ENCODE assay signal across 9 mouse cellular contexts in the genomic region with DNA sequence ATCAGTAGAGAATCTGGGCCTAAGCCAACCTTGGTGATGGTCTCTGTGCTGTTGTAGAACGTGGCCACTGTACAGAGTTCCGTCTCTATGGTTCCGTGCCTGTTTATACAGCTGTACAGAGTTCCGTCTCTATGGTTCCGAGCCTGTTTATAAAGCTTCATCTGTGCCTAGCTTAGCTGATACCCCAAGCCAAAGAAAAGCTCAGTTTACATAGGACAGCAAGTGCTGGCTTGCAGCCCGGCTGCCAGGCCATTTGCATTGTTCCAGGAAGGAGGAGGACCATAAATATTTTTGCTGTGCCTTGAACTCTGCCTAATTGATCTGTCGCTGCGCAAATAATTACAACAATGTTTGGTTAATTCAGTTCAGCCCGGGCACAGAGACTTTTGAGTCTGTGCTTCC. TPM values are rescaled to one million over a fixed set of nuclear protein-coding genes. Genes with fewer than 3 reads are reported as not detected.
DNase-seq lines count a peak whose midpoint lies in the region; ATAC-seq and TF ChIP-seq lines count a peak whose summit lies in the region.
"Had no signal": no experiment of that assay in that cellular context is flagged by ENCODE, and none has a peak within 500 bp of the region (broad histone marks: within the 10 kb centered on the region; RNA-seq: fewer than 3 reads in every experiment).

No protein-coding gene starts in this region.

- TF ChIP-seq CTCF in cerebellum, adult 2 months (IDR thresholded peaks at IDR 0.05; ENCODE audit: borderline replicate concordance, insufficient read depth, low read depth, low read length) = no peak

- peak; percentile 92 for ATAC-seq in forebrain, embryonic 15.5 days (replicated peaks)
- peak; percentile 76 for ATAC-seq in liver, embryonic 13.5 days (ENCODE audit: low read depth)
- peak; percentile 95 for ATAC-seq in neural tube, embryonic 12.5 days (ENCODE audit: low FRiP score, low read depth)

- peak overlapping the region; percentile 52 for H3K4me3 ChIP-seq in cerebellum, adult 2 months (replicated peaks; ENCODE audit: insufficient read depth, low read depth, low read length)
- H3K4me3 ChIP-seq in forebrain, embryonic 15.5 days = peak overlapping the region; percentile 21
- no peak overlapping the region for H3K4me3 ChIP-seq in liver, embryonic 13.5 days (replicated peaks)
- no peak overlapping the region for H3K4me3 ChIP-seq in neural tube, embryonic 12.5 days

- H3K9ac ChIP-seq in forebrain, embryonic 15.5 days (replicated peaks) = 0 out of 2 replicates have a peak overlapping the region, but pooled peaks have one; percentile 6
- no peak overlapping the region for H3K9ac ChIP-seq in liver, embryonic 13.5 days
- H3K9ac ChIP-seq in neural tube, embryonic 12.5 days = no peak overlapping the region

- H3K9me3 ChIP-seq in forebrain, embryonic 15.5 days = no peaks in the 10 kb centered on the region
- H3K9me3 ChIP-seq in liver, embryonic 13.5 days (replicated peaks) = no peaks in the 10 kb centered on the region
- H3K9me3 ChIP-seq in neural tube, embryonic 12.5 days = no peaks in the 10 kb centered on the region

- no peaks in the 10 kb centered on the region for H3K27me3 ChIP-seq in cerebellum, adult 2 months (ENCODE audit: control insufficient read depth, insufficient read depth, low read length)
- no peaks in the 10 kb centered on the region for H3K27me3 ChIP-seq in forebrain, embryonic 15.5 days
- H3K27me3 ChIP-seq in liver, embryonic 13.5 days = no peaks in the 10 kb centered on the region
- H3K27me3 ChIP-seq in neural tube, embryonic 12.5 days (replicated peaks) = no peaks in the 10 kb centered on the region

- WGBS in cerebellum, adult 2 months = under 1% methylated on average over 9 of the region's 9 CpGs
- WGBS in forebrain, embryonic 15.5 days = 9% methylated on average over 9 of the region's 9 CpGs
- 56% methylated on average over 9 of the region's 9 CpGs for WGBS in liver, embryonic 13.5 days (ENCODE audit: insufficient replicate concordance)
- 13% methylated on average over 9 of the region's 9 CpGs for WGBS in neural tube, embryonic 12.5 days

- DNase-seq in cerebellum, adult 2 months = peak; percentile 40 to 46
- DNase-seq in heart, postnatal 4 days = peak; percentile 29
- DNase-seq in layer of hippocampus, adult 11-12 months (ENCODE audit: low spot score) = peak; percentile 72
- DNase-seq in liver, embryonic 13.5 days = no peak
- DNase-seq in urinary bladder, adult 2 months (ENCODE audit: low spot score) = peak; percentile 31
- no peak for DNase-seq in thymus, postnatal 0 days (ENCODE audit: low spot score)

- H3K36me3 ChIP-seq in forebrain, embryonic 15.5 days = no peaks in the 10 kb centered on the region
- H3K36me3 ChIP-seq in liver, embryonic 13.5 days = no peaks in the 10 kb centered on the region
- H3K36me3 ChIP-seq in neural tube, embryonic 12.5 days = no peaks in the 10 kb centered on the region

- H3K27ac ChIP-seq in cerebellum, adult 2 months (ENCODE audit: insufficient read depth, low read length) = no peak overlapping the region
- no peak overlapping the region for H3K27ac ChIP-seq in forebrain, embryonic 15.5 days (replicated peaks)
- H3K27ac ChIP-seq in liver, embryonic 13.5 days = no peak overlapping the region; the same call in 1 of the 2 replicates
- H3K27ac ChIP-seq in neural tube, embryonic 12.5 days = no peak overlapping the region

- peak overlapping the region; percentile 39 for H3K4me2 ChIP-seq in forebrain, embryonic 15.5 days (replicated peaks)
- H3K4me2 ChIP-seq in liver, embryonic 13.5 days = 0 out of 2 replicates have a peak overlapping the region, but pooled peaks have one; percentile 2
- peak overlapping the region; percentile 48 for H3K4me2 ChIP-seq in neural tube, embryonic 12.5 days (replicated peaks)

- H3K4me1 ChIP-seq in cerebellum, adult 2 months (ENCODE audit: control insufficient read depth, insufficient read depth, low read length) = no peaks in the 10 kb centered on the region
- peaks cover 7% of the 10 kb centered on the region for H3K4me1 ChIP-seq in forebrain, embryonic 15.5 days
- H3K4me1 ChIP-seq in liver, embryonic 13.5 days (replicated peaks) = no peaks in the 10 kb centered on the region
- H3K4me1 ChIP-seq in neural tube, embryonic 12.5 days = peaks cover 3% of the 10 kb centered on the region; the same call in 1 of the 2 replicates

- no peak for TF ChIP-seq POLR2A in cerebellum, adult 2 months (IDR thresholded peaks at IDR 0.05; ENCODE audit: borderline replicate concordance, insufficient read depth, low read length)

RNA-seq across cellular contexts. Expression of a gene that starts 15.7 kb away (rescaled TPM):
- polyA plus RNA-seq in cerebellum, adult 2 months (2012; rRNA removed) = 10.4 and 17.3 TPM in 2 replicates
- 3.6 and 4.8 TPM in 2 replicates for polyA plus RNA-seq in forebrain, embryonic 15.5 days (2015; fragmentation: Nextera tagmentation; extraction: Ambion mirVana)
- under 1 TPM in 1 of 2 experiments, not detected in 1; 0.11 TPM for total RNA-seq in heart, postnatal 4 days (2021)
- polyA plus RNA-seq in liver, embryonic 13.5 days (2015; fragmentation: Nextera tagmentation; extraction: Ambion mirVana) = 4.4 and 4.6 TPM in 2 replicates
- polyA plus RNA-seq in neural tube, embryonic 12.5 days (2016; fragmentation: Nextera tagmentation; extraction: Ambion mirVana) = not detected in 2 replicates
- polyA plus RNA-seq in urinary bladder, adult 2 months (2012; rRNA removed) = not detected in 2 replicates
- 0.84 and 0.94 TPM in 2 replicates for polyA plus RNA-seq in thymus, postnatal 0 days (2015; fragmentation: Nextera tagmentation; extraction: Ambion mirVana)
- polyA plus RNA-seq: spleen, adult 2 months had no signal

RNA-seq across cellular contexts. Expression of a gene that starts 26.2 kb away (rescaled TPM):
- not detected in 2 replicates for polyA plus RNA-seq in cerebellum, adult 2 months (2012; rRNA removed)
- not detected in 2 replicates for polyA plus RNA-seq in forebrain, embryonic 15.5 days (2015; fragmentation: Nextera tagmentation; extraction: Ambion mirVana)
- not detected for total RNA-seq in heart, postnatal 4 days (2021)
- polyA plus RNA-seq in liver, embryonic 13.5 days (2015; fragmentation: Nextera tagmentation; extraction: Ambion mirVana) = 0.23 and 0.29 TPM in 2 replicates
- not detected in 2 replicates for polyA plus RNA-seq in neural tube, embryonic 12.5 days (2016; fragmentation: Nextera tagmentation; extraction: Ambion mirVana)
- 0.22 and 0.29 TPM in 2 replicates for polyA plus RNA-seq in urinary bladder, adult 2 months (2012; rRNA removed)
- polyA plus RNA-seq in thymus, postnatal 0 days (2015; fragmentation: Nextera tagmentation; extraction: Ambion mirVana) = 1.1 and 1.5 TPM in 2 replicates

Comparison
In these comparisons a context has a peak if more than half of its experiments do, and no peak if none do; other contexts are left out.
1. DNase-seq: peak in cerebellum, adult 2 months (2 of 2), heart, postnatal 4 days (single experiment), layer of hippocampus, adult 11-12 months (single experiment) and urinary bladder, adult 2 months (single experiment); none in liver, embryonic 13.5 days (single experiment) and thymus, postnatal 0 days (single experiment).
2. H3K4me3 ChIP-seq: peak in cerebellum, adult 2 months (single experiment) and forebrain, embryonic 15.5 days (single experiment); none in liver, embryonic 13.5 days (single experiment) and neural tube, embryonic 12.5 days (single experiment).
3. Peak in every context shown above with its lines, with median percentiles within 50 percentile points of each other: ATAC-seq and H3K4me2 ChIP-seq.